Mouse (Mus musculus): Measurements from ENCODE around the gene Smyd3. TPM values are rescaled to one million over a fixed set of nuclear protein-coding genes. Genes with fewer than 3 reads are reported as not detected.

The Smyd3 gene
- polyA plus RNA-seq, 2 experiments from 2014 or later: 46.9 to 47.9 TPM

- ATAC-seq: no peak
Measured at GRCm38 (mm10) chr1:179286748-179287147, 231.1 kb downstream of the Smyd3 start.

- no peak for ATAC-seq
Measured at GRCm38 (mm10) chr1:179282821-179283220, 235.0 kb downstream of the Smyd3 start.

- ATAC-seq: no peak
Measured at GRCm38 (mm10) chr1:179281401-179282121, 236.3 kb downstream of the Smyd3 start.

- no peak for ATAC-seq
Measured at GRCm38 (mm10) chr1:179279116-179279515, 238.7 kb downstream of the Smyd3 start.

- no peak for ATAC-seq
Measured at GRCm38 (mm10) chr1:179277346-179277745, 240.5 kb downstream of the Smyd3 start.

GRCm38 (mm10) chr1:179276866-179277265 lies 241.0 kb downstream of the Smyd3 start:
- ATAC-seq: no peak

GRCm38 (mm10) chr1:179272926-179273325 lies 244.9 kb downstream of the Smyd3 start:
- no peak for ATAC-seq

GRCm38 (mm10) chr1:179272351-179272750 lies 245.5 kb downstream of the Smyd3 start:
- ATAC-seq: no peak

GRCm38 (mm10) chr1:179266936-179267335 lies 250.9 kb downstream of the Smyd3 start:
- ATAC-seq: no peak

GRCm38 (mm10) chr1:179261496-179261966 lies 256.3 kb downstream of the Smyd3 start:
- ATAC-seq: no peak

GRCm38 (mm10) chr1:179255826-179256512 lies 261.9 kb downstream of the Smyd3 start:
- ATAC-seq: no peak

GRCm38 (mm10) chr1:179254531-179254930 lies 263.3 kb downstream of the Smyd3 start:
- no peak for ATAC-seq

GRCm38 (mm10) chr1:179252611-179253010 lies 265.2 kb downstream of the Smyd3 start:
- ATAC-seq: no peak

- ATAC-seq: no peak
Measured at GRCm38 (mm10) chr1:179250388-179250787, 267.5 kb downstream of the Smyd3 start.

GRCm38 (mm10) chr1:179243554-179243953 lies 274.3 kb downstream of the Smyd3 start:
- no peak for ATAC-seq

- ATAC-seq: peak; percentile 98
Measured at GRCm38 (mm10) chr1:179240663-179241279, 277.1 kb downstream of the Smyd3 start.

GRCm38 (mm10) chr1:179238639-179239038 lies 279.2 kb downstream of the Smyd3 start:
- no peak for ATAC-seq

- no peak for ATAC-seq
Measured at GRCm38 (mm10) chr1:179237989-179238388, 279.9 kb downstream of the Smyd3 start.

- ATAC-seq: no peak
Measured at GRCm38 (mm10) chr1:179236217-179236840, 281.5 kb downstream of the Smyd3 start.

GRCm38 (mm10) chr1:179231777-179232661 lies 285.8 kb downstream of the Smyd3 start:
- peak; percentile 88 for ATAC-seq

GRCm38 (mm10) chr1:179229515-179229914 lies 288.3 kb downstream of the Smyd3 start:
- peak; percentile 51 for ATAC-seq

GRCm38 (mm10) chr1:179220290-179220689 lies 297.6 kb downstream of the Smyd3 start:
- ATAC-seq: no peak

All from CD4-positive, CD25-positive, alpha-beta regulatory T cell, adult 4 months (primary cell).